Mouse (Mus musculus): ENCODE results near the gene Ssrp1. TPM values are rescaled to one million over a fixed set of nuclear protein-coding genes. Genes with fewer than 3 reads are reported as not detected.
A peak's percentile ranks its signal among the peaks of the same experiment; 100 is the strongest.

Gene Ssrp1
- polyA plus RNA-seq, 1 experiment from 2014 or later, result 217 TPM

GRCm38 (mm10) chr2:85059677-85060076 is 22.6 kb downstream of the Ssrp1 start:
- H3K4me3 ChIP-seq (ENCODE audit: low read depth, low read length), result no peak overlapping the region
- WGBS, result 90% methylated on average over 6 of the region's 6 CpGs
- no peaks in the 10 kb centered on the region for H3K9me3 ChIP-seq (ENCODE audit: control insufficient read depth, low read length)
- no peaks in the 10 kb centered on the region for H3K27me3 ChIP-seq (replicated peaks; ENCODE audit: control insufficient read depth, insufficient read depth, low read length)
- H3K27ac ChIP-seq (replicated peaks; ENCODE audit: low read depth, low read length), result peak overlapping the region; percentile 70
- DNase-seq (ENCODE audit: low spot score), result no peak
- ATAC-seq (ENCODE audit: low read depth), result no peak
- H3K4me2 ChIP-seq (ENCODE audit: low read depth, low read length), result no peak overlapping the region
- peaks cover 91% of the 10 kb centered on the region for H3K36me3 ChIP-seq (ENCODE audit: control insufficient read depth, insufficient read depth, low read length)
- H3K4me1 ChIP-seq (ENCODE audit: control insufficient read depth, insufficient read depth, low read length), result peaks cover 16% of the 10 kb centered on the region
- H3K9ac ChIP-seq (ENCODE audit: low read depth, low read length), result no peak overlapping the region

GRCm38 (mm10) chr2:85060591-85061060 is 23.6 kb downstream of the Ssrp1 start:
- H3K27ac ChIP-seq (replicated peaks; ENCODE audit: low read depth, low read length), result peak overlapping the region; percentile 70
- DNase-seq (ENCODE audit: low spot score) (peak; percentile 84), ATAC-seq (ENCODE audit: low read depth) (peak; percentile 89)
- no peaks in the 10 kb centered on the region for H3K27me3 ChIP-seq (replicated peaks; ENCODE audit: control insufficient read depth, insufficient read depth, low read length)
- peak overlapping the region; percentile 39 for H3K4me3 ChIP-seq (ENCODE audit: low read depth, low read length)
- peaks cover 16% of the 10 kb centered on the region for H3K4me1 ChIP-seq (ENCODE audit: control insufficient read depth, insufficient read depth, low read length)
- H3K4me2 ChIP-seq (ENCODE audit: low read depth, low read length), result peak overlapping the region; percentile 74
- peaks cover 89% of the 10 kb centered on the region for H3K36me3 ChIP-seq (ENCODE audit: control insufficient read depth, insufficient read depth, low read length)
- 8% methylated on average over 7 of the region's 11 CpGs for WGBS
- peak overlapping the region; percentile 61 for H3K9ac ChIP-seq (ENCODE audit: low read depth, low read length)
- H3K9me3 ChIP-seq (ENCODE audit: control insufficient read depth, low read length), result no peaks in the 10 kb centered on the region

GRCm38 (mm10) chr2:85061107-85061541 is 24.1 kb downstream of the Ssrp1 start:
- peak; percentile 24; the same call in 1 of the 2 replicates for ATAC-seq (ENCODE audit: low read depth)
- H3K9me3 ChIP-seq (ENCODE audit: control insufficient read depth, low read length), result no peaks in the 10 kb centered on the region
- H3K27me3 ChIP-seq (replicated peaks; ENCODE audit: control insufficient read depth, insufficient read depth, low read length), result no peaks in the 10 kb centered on the region
- DNase-seq (ENCODE audit: low spot score), result no peak
- H3K27ac ChIP-seq (replicated peaks; ENCODE audit: low read depth, low read length), result peak overlapping the region; percentile 68
- peak overlapping the region; percentile 61 for H3K9ac ChIP-seq (ENCODE audit: low read depth, low read length)
- WGBS, result 25% methylated on average over 10 of the region's 10 CpGs
- H3K36me3 ChIP-seq (ENCODE audit: control insufficient read depth, insufficient read depth, low read length), result peaks cover 87% of the 10 kb centered on the region
- H3K4me1 ChIP-seq (ENCODE audit: control insufficient read depth, insufficient read depth, low read length), result peaks cover 16% of the 10 kb centered on the region
- peak overlapping the region; percentile 39 for H3K4me3 ChIP-seq (ENCODE audit: low read depth, low read length)
- H3K4me2 ChIP-seq (ENCODE audit: low read depth, low read length), result peak overlapping the region; percentile 74

DNA sequence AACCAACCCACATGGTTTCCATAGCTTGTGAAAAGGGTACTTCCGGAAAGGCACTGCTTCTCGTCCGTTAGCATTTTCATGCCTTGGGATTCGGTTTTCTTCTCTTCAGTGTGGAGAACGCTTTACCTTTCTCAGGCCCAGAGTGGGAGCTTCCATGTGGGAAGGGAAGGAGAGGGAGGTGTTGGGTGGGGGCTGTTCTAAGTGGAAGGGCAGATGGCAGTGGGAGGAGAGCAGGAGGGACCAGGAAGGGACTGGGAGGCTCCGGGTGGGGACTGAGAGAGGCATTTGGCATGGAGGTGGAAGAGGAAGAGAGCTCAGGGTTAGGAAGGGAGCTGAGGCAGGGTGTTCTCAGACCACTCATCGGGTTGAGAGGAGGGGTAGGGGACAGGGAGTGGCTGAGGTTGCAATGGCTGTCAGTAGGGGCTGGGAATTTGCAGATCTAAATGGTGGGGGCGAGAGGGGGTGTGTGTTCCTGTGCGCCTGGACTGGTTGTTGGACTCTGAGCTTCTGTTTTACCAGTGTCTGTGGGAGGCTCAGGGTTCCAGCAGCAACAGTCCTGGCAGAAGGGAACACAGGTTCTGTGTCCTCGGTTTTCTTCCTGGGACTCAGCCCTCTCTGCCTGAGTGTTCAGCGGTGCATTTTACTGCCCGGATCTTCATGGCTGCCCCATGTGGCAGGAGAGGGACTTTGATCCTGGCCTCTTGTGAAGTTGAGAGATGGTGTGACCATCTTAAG is 28.3 kb downstream of the Ssrp1 start:
- ATAC-seq (ENCODE audit: low read depth), result no peak
- WGBS, result 83% methylated on average over 12 of the region's 12 CpGs
- Histone ChIP-seq H3K9me3 (ENCODE audit: control insufficient read depth, low read length) (no peaks in the 10 kb centered on the region), H3K4me1 (ENCODE audit: control insufficient read depth, insufficient read depth, low read length) (peaks cover 11% of the 10 kb centered on the region), H3K9ac (ENCODE audit: low read depth, low read length) (no peak overlapping the region), H3K4me2 (ENCODE audit: low read depth, low read length) (no peak overlapping the region), H3K27me3 (replicated peaks; ENCODE audit: control insufficient read depth, insufficient read depth, low read length) (no peaks in the 10 kb centered on the region), H3K27ac (replicated peaks; ENCODE audit: low read depth, low read length) (no peak overlapping the region), H3K4me3 (ENCODE audit: low read depth, low read length) (no peak overlapping the region), H3K36me3 (ENCODE audit: control insufficient read depth, insufficient read depth, low read length) (peaks cover 65% of the 10 kb centered on the region)
- no peak for DNase-seq (ENCODE audit: low spot score)

DNA sequence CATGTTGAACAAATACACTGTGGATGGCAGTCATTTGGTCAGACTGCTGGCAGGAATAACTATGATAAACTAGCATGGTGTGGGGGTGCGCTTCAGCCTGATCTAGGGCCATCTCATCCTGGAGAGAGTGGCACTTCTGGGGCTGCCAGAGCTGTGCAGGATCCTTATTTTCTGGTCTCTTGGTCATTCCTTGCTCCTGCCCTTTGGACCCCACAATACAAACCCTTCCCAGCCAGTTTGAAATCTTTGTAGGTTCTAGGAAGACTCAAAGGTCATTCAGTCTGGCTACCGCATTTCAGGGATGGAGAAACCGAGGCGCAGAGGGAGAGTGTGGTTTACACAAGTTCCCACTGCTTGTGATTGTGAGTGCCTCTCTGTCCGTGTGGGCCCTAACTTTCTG is 29.9 kb downstream of the Ssrp1 start:
- 97% methylated on average over 5 of the region's 5 CpGs for WGBS
- H3K27me3 ChIP-seq (replicated peaks; ENCODE audit: control insufficient read depth, insufficient read depth, low read length), result no peaks in the 10 kb centered on the region
- no peak overlapping the region for H3K9ac ChIP-seq (ENCODE audit: low read depth, low read length)
- H3K4me3 ChIP-seq (ENCODE audit: low read depth, low read length), result no peak overlapping the region
- no peaks in the 10 kb centered on the region for H3K9me3 ChIP-seq (ENCODE audit: control insufficient read depth, low read length)
- no peak overlapping the region for H3K4me2 ChIP-seq (ENCODE audit: low read depth, low read length)
- ATAC-seq (ENCODE audit: low read depth), result no peak
- no peak for DNase-seq (ENCODE audit: low spot score)
- H3K4me1 ChIP-seq (ENCODE audit: control insufficient read depth, insufficient read depth, low read length), result no peaks in the 10 kb centered on the region
- no peak overlapping the region for H3K27ac ChIP-seq (replicated peaks; ENCODE audit: low read depth, low read length)
- H3K36me3 ChIP-seq (ENCODE audit: control insufficient read depth, insufficient read depth, low read length), result peaks cover 71% of the 10 kb centered on the region

DNA sequence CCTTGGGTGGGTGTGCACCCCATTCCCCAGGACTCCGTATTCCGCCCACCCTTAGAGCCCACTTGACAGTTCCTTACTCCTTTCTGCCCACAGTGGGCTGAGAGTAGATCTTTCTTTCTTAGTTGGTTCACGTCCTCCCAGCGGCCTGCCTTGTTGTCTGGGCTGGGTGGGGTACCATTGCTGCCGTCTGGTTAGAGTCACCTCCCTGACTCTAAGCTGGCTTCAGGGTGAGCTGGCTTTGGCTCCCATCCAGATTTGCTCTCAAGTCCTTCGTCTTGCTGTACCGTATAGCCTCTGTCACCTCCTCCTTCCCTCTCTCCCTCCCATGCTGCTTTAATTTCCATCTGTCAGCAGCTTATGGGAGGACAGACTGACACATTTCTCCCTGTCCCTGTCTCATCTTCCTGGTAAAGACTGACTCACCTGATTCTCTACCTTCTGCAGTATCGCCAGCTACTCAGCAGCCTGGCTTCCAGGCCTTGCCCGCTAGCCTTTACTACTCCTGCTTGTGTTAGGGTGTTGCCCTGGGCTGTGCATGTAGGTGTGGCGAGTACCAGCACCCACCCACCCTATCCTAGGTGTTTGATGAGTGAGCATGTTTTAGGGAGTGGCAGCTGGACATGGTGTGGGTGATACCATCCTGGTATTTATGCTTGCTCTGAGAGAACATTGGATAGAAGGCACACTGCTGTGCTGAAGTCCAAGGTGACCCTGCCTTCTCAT is 31.0 kb downstream of the Ssrp1 start:
- Histone ChIP-seq H3K4me1 (ENCODE audit: control insufficient read depth, insufficient read depth, low read length) (no peaks in the 10 kb centered on the region), H3K36me3 (ENCODE audit: control insufficient read depth, insufficient read depth, low read length) (peaks cover 71% of the 10 kb centered on the region), H3K27ac (replicated peaks; ENCODE audit: low read depth, low read length) (no peak overlapping the region), H3K9me3 (ENCODE audit: control insufficient read depth, low read length) (no peaks in the 10 kb centered on the region), H3K4me3 (ENCODE audit: low read depth, low read length) (no peak overlapping the region), H3K4me2 (ENCODE audit: low read depth, low read length) (no peak overlapping the region), H3K9ac (ENCODE audit: low read depth, low read length) (no peak overlapping the region), H3K27me3 (replicated peaks; ENCODE audit: control insufficient read depth, insufficient read depth, low read length) (no peaks in the 10 kb centered on the region)
- 72% methylated on average over 10 of the region's 10 CpGs for WGBS
- ATAC-seq (ENCODE audit: low read depth), result no peak
- DNase-seq (ENCODE audit: low spot score), result peak; percentile 16

DNA sequence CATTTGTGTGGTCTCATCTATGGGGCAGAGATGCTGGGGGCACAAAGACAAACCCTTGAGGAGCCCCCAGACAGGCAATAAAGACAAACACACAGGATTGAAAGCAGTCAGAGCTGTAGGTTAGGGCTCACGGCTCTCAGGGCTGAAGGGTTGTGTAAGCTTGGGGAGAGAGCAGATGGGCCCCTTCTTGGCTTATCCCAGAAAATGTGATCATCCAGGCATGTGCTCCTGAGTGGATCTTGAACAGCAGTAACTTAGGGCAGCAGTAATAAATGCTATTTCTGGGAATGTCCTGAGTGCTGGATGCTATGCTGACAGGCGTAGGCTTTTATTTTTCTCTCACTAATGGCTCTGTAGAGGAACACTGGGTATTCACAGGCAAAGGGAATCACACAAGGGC is 31.6 kb downstream of the Ssrp1 start:
- ATAC-seq (ENCODE audit: low read depth) (no peak), DNase-seq (ENCODE audit: low spot score) (no peak)

DNA sequence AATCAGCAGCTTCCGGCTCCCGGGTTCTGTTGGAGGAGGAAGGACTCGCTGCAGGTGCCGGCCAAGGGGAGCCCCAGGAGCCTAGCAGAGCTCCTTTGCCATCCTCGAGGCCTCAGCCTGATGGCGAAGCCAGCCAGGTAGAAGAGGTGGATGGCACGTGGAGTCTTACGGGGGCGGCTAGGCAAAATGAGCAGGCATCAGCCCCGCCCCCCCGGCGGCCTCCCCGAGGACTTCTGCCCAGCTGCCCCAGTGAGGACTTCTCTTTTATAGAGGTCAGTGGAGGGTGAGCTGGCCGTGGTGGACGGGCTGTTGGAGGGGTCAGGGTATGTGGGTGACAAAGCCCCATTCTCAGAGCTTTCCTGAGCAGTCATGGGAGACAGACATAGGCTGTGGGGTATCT is 33.1 kb downstream of the Ssrp1 start:
- ATAC-seq (ENCODE audit: low read depth) (no peak), DNase-seq (ENCODE audit: low spot score) (no peak)
- Histone ChIP-seq H3K36me3 (ENCODE audit: control insufficient read depth, insufficient read depth, low read length) (peaks cover 71% of the 10 kb centered on the region), H3K4me3 (ENCODE audit: low read depth, low read length) (no peak overlapping the region), H3K9ac (ENCODE audit: low read depth, low read length) (no peak overlapping the region), H3K9me3 (ENCODE audit: control insufficient read depth, low read length) (no peaks in the 10 kb centered on the region), H3K27me3 (replicated peaks; ENCODE audit: control insufficient read depth, insufficient read depth, low read length) (no peaks in the 10 kb centered on the region), H3K4me2 (ENCODE audit: low read depth, low read length) (no peak overlapping the region), H3K4me1 (ENCODE audit: control insufficient read depth, insufficient read depth, low read length) (no peaks in the 10 kb centered on the region), H3K27ac (replicated peaks; ENCODE audit: low read depth, low read length) (no peak overlapping the region)
- WGBS, result 74% methylated on average over 15 of the region's 15 CpGs

More for the DNA sequence above, 31.6 kb downstream of the Ssrp1 start:
- WGBS, result 73% methylated on average over 2 of the region's 2 CpGs
- H3K4me2 ChIP-seq (ENCODE audit: low read depth, low read length), result no peak overlapping the region
- H3K27me3 ChIP-seq (replicated peaks; ENCODE audit: control insufficient read depth, insufficient read depth, low read length), result no peaks in the 10 kb centered on the region
- no peak overlapping the region for H3K27ac ChIP-seq (replicated peaks; ENCODE audit: low read depth, low read length)
- peaks cover 71% of the 10 kb centered on the region for H3K36me3 ChIP-seq (ENCODE audit: control insufficient read depth, insufficient read depth, low read length)
- no peak overlapping the region for H3K9ac ChIP-seq (ENCODE audit: low read depth, low read length)
- no peaks in the 10 kb centered on the region for H3K9me3 ChIP-seq (ENCODE audit: control insufficient read depth, low read length)
- no peak overlapping the region for H3K4me3 ChIP-seq (ENCODE audit: low read depth, low read length)
- H3K4me1 ChIP-seq (ENCODE audit: control insufficient read depth, insufficient read depth, low read length), result no peaks in the 10 kb centered on the region
